Mouse (Mus musculus) thymus, postnatal 25 days (tissue): ENCODE measurements around the gene Mmp9.

Experiments
- DNase-seq: peaks from one replicate; pipeline ENCODE4 v3.0.0; 2022

The Mmp9 gene

DNA sequence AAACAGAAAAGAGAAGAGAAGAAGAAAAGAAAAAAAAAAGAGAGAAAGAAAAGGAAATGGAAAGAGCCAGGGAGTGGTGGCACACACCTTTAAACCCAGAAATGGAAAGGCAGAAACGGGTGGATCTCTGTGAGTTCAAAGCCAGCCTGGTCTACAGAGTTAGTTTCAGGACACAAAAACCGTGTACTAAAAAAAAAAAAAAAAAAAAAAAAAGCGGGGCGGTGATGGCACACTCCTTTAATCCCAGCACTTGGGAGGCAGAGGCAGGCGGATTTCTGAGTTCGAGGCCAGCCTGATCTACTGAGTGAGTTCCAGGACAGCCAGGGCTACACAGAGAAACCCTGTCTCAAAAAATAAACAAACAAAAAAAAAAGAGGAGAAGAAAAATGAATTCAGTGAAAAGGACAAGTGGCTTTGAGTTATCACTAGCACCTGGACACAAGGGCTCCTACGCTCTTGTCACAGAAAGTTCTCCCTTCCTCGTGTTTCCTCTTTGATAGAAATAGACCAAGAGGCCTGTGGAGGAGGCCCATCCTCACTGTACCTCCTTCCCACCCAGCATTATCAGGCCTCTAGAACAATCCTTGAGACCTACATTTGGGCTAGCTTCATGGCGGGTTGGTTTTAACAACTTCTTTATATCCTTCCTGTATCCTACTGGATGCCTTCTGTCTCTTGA, 27.7 kb upstream of the Mmp9 start:
- no peak for DNase-seq

DNA sequence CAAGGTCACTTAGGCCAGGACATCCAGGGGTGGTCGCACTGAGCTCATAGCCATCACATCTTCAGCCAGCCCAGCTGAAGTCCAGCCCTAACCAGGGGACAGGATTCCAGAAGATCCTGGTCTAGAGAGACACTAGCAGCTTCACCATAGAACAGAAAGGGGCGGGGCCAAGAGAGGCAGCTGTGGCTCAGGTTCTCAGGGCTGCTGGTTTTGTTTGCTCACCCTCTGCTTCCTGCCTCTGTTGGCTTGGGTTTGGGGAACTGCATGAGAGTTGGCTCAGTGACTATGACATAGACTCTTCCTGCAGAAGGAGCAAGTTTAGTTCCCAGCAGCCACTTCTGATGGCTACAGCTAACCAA, 27.2 kb upstream of the Mmp9 start:
- DNase-seq = peak; percentile 87

DNA sequence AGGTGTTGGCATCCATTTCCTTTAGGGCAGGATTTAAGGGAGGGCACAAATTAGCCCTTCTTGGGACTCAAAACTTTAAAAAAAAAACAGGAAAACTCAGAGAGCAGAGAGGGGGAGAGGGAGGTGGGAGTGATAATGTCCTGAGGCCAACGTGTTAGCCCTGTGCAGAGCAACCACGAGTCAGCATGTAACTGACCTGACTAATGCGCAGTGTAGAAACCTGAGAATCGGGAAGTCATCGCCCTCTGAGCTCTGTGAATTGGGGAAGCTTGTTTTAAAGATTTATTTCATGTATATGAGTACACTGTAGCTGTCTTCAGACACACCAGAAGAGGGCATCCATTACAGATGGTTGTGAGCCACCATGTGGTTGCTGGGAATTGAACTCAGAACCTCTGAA, 23.8 kb upstream of the Mmp9 start:
- DNase-seq = no peak

DNA sequence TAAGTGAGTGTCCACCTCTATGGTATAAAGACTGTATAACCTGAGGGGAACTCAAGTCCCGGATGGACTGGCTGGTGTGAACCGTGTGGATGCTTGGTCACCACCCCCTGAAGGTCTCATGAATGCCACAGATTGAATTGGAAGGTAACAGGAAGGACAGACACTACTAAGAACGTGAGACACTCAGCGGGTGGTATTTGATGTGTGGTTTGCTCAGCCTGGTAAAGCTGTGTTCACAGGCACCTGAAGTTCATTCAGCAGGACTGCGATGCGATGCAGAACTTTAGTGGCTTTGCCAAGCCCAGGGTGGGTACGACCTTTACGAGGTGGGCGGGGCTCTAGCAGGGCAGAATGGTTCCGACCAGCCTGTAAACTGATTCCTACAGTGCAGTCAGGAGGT, 23.2 kb upstream of the Mmp9 start:
- DNase-seq = no peak

DNA sequence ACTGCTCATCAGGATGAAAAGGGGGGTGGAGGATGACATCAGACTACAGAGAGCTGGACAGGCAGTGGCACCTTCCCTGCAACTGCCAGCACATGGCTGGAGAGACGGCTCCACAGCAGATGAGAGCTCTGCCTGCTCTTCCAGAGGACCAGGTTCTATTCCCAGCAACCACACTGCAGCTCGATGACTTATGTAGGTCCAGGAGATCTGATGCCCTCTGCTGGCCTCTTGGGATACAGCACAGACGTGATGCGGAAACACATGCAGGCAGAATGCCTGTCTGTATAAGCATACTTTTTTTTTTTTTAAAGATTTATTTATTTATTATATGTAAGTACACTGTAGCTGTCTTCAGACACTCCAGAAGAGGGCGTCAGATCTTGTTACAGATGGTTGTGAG, 22.3 kb upstream of the Mmp9 start:
- DNase-seq = peak; percentile 64

DNA sequence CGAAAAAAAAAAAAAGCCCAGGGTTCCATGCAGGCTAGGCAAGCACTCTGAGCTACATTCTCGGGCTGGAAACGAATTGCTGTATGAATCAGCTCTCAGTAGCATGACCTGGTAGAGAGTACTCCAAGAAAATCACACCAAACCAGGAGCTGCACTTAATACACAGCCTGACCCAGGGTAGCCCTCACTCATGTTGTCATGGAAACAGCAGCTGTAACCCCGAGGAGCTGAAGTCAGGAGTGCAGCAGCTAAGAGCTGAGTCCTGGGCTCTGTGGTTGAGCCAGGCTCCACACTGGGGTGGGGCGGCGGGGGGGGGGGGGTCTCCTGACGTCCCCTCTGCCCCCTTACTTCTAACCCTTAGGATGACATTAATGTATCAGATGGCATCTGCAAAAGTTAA, 18.6 kb upstream of the Mmp9 start:
- no peak for DNase-seq

DNA sequence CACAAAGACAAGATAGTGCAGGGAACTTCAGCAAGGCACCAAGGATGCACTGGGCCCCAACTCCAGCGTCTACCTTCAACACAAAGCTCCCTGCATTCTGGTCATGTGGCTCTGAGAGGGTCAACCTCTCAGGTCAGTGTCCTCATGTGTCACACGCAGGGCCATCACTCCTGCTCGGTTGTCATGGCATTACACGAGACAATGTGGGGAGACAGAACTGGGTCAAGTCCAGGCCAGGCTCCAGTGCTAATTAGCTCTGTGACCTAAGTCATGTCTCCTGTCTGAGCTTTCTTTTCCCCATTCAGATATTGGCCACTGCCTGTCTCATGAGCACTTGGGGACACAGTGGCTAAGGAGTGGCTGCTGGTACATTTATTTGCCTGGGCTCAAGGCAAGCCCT, 17.3 kb upstream of the Mmp9 start:
- no peak for DNase-seq

DNA sequence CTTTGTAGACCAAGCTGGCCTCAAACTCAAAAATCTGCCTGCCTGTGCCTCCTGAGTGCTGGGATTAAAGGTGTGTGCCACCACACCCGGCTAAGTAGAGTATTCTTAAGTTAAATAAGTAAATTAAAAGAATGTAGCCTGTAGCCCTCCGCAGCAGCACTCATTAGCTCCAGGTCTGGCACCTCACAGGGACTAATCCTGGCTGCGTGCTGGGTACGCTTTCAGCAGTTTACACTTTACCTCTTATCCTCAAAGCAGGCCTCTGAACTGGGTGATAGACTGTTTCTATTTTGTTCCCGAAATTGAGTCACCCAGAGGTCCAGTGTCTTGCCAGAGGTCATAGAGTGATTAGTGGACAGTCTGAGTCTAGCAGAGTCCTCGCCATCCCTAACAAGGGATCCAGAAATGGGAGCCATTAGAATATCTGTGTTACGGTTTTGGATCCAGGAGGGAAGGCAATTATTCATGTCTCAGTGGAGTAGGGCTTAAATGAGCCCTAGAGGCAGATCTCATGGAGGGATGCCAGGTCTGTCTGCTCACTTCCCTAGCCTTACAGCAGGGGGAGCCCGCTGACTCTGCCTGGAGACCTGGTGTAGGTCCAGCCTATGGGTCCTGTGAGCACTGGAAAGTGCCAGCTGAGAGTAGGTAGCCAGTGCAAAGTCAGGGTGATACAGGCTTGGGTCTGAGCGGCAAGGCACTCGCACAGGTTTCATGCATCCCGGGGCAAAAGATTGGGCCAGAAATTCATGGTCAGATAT, 16.3 kb upstream of the Mmp9 start:
- DNase-seq = peak; percentile 87

DNA sequence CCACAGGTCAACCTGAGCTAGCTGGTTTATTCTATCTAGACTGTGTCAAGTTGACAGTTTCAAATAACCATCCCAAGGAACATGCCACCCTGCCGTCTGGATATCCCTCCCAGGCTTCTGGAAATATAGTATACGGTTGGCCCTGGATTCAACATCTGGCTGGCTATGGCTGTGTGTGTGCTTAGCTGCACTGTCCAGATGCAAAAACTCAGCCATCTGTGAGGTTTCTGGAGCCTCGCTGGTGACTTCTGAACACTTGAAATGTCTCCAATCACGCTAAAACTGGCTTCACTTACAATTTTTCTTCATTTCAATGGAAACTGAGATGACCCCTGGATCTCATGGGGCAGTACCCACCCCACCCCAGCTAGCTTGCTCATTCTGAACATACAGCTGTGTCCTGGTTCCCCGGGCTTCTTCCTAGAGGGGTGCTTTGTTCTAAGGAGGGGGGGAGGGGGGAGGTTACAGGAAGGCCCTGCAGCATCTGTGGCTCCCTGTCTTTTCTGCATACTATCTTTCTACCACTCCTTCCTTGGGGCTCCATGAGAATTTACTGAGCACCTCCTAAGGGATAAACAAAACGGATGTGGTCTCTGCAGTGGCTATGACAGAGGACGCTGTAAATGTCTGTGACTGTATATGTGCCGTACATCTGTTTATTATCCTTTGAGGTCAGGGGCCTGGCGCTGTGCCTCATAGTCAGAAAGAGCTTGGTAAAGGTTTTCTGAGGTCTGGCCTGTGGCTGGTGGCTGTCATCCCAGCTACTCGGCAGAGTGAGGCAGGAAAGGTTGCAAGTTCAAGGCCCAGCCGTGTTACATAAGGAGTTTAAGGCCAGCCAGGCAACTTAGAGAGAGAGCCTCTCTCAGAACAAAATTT, 9.6 kb upstream of the Mmp9 start:
- DNase-seq = no peak

DNA sequence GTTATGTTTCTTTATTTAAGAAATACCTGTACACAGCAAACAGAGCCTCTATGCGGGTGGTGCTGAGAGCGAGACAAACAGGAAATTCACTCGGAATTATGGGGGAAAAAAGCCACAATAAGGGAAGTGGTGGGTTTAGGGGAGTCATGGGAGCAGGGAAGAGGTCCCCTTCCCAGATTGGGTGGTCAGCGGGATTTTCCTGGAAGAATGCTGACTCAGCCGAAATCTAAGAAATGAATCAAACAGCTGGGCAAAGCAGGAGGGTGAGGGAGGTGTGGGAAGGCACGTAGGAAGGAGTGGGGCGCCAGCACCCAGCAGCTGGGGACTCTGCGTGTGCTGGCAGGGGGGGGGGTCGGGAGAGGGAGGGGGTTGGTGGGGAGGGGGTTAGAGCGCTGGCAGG, 7.0 kb upstream of the Mmp9 start:
- DNase-seq = no peak

DNA sequence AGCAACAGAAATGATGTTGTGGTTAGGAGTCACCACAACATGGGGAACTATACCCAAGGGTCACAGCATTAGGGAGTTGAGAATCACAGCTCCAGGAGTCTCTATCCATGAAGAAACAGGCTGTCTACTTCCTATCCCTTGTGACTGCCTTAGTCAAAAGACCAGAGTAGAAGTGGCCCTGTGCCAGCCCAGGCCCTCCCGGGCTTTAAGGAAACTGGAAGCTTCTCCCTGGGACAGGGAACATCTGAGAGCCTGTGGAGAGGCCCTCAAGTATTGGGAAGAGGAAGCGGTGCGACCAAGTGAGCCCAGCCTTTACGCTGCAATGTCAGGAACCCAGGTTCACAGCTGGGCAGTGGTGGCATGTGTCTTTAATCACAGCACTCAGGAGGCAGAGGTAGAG, 4.6 kb upstream of the Mmp9 start:
- DNase-seq = no peak

DNA sequence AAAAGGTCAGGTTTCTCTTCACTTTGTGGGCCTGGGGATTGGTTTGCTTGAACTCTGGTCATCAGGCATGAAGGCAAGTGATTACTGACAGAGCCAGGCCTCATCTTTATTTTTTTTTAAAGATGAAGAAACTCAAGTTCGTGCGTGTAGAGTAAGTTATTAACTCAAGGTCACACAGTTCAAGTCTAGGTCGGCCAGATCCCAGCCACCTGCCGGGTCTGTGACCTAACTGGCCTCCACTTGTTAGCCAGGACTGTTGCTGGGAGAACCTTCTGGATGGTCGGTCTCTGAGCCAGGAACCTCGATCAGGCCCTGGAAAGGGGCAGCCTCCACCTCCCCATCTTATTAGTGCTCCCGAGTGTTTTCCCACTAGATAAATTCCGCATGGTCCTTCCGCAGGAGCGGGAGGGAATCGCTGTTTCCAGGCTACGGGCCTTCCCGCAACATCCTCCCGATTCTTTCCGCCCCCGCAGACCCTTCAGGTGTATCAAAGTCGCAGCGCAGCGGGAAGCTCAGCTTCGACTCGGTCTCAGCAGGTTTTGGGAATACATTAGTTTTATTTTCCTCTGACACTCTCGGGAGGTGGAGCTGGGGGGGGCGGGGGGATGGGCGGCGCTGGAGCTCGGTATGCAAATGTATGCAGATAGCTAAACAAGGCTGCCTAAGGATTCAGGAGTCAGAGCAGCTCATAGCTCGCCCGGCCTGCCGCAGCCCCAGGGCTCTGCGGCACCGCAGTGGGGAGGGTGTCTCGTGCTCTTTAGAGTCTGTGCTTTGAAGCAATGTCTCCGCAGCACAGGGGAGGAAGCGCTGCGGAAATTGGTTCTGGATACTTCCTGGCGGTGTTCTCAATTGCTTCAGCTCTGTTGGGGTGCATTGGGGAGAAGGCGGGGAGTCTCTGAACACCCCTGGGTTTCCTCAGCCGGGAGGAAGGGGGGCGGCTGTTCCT, 2.2 kb upstream of the Mmp9 start:
- peak; percentile 74 for DNase-seq

DNA sequence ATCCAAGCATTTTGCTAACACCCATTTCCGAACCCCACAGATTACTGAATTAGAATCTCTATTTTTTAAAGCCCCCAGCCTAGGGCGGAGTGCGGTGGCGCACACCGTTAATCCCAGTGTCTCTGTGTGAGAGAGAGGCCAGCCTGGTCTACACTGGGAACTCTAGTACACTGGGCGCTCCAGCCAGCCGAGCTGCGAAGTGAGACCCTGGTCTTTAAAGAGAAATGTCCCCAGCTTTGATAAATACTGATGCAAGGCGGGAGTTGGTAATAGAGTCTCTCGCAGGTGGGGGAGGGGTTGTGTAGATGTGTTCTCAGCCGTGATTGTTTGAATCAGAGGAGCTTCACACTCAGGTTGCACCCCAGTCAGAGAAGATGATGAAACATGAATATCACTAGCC, 1.5 kb upstream of the Mmp9 start:
- DNase-seq = no peak

DNA sequence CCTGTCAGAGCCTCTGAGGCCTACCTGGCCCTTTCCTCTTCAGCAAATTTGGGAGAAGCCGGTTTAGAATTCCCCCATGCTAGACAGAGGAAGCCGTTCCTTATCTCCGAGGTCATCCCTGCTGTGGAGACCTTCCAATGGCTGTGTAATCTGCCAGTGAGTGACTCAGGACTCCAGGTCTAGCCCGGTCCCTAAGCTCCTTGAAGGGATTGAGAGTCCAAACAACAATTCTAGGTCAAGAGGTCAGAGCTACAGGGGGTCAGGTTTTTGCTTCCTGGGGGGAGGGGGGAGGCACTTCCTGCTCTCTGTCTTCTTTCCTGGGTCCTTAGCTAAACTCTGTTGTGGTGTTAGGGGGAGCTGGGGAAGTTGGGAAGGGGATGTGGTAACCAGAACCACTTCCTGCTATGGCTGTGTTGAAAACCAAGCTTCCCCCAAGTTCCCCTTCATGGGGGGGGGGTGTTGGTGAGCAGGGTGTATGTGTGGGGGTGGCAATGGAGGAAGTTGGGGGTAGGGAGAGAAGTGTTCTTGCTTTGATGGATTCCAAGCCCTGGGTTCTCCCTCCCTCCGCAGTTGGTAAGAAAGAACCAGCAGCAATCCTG, 2.2 kb downstream of the Mmp9 start:
- DNase-seq = peak; percentile 75

DNA sequence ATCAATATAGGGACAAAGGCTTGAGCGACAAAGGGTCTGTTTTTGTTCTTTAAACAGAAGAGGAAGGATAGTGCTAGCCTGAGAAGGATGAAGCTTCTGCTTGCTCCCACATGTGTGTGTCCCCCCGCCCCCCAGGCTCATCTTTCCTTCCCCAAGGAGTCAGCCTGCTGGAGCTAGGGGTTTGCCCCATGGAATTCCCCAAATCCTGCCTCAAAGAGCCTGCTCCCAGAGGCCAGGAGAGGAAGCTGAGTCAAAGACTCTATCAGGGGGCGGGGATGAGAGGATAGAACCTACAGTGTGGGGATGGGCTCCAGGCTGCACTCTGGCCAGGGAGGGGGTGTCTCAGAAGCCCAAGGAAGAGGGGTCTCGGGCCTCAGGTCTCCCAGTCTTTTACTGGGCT, 6.9 kb downstream of the Mmp9 start:
- no peak for DNase-seq

DNA sequence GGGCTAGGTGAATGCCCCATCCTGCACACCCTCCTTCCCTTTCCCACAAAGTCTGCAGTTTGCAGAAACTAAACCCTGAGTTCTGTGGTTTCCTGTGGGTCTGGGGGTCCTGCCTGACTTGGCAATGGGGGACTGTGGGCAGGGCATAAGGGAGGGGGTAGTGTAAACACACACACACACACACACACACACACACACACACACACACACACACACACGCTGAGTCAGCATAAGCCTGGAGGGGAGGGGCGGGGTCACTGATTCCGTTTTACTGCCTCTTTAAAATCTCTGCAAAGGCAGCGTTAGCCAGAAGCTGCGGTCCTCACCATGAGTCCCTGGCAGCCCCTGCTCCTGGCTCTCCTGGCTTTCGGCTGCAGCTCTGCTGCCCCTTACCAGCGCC, 7.3 kb downstream of the Mmp9 start:
- no peak for DNase-seq

DNA sequence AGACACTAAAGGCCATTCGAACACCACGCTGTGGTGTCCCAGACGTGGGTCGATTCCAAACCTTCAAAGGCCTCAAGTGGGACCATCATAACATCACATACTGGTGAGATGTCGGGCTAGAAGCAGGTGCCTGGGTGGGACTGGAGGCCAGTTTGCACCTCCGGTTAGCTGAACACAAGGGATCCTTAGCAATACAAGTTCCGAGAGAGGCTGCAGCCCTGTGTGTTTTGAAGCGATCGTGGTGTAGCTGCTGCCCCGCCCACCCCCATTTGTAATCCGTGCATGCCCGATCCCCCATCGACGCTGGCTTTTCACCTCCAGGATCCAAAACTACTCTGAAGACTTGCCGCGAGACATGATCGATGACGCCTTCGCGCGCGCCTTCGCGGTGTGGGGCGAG, 8.4 kb downstream of the Mmp9 start:
- DNase-seq = no peak

DNA sequence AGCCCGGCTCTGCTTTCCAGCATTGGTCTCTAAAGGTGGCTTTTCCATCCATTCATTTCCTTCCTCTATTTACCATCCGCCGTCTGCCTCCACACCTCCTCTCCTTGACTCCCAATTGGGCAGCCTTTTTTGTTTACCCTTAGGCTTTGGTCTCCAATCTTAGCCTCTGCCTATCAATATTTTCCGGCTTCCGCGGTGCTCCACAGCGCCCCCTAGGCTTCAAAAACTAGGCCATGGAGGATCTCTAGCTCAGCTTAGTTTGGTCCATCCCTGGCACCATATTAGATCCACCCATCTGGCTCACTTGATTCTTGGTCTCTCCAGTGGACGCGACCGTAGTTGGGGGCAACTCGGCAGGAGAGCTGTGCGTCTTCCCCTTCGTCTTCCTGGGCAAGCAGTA, 9.9 kb downstream of the Mmp9 start:
- no peak for DNase-seq

DNA sequence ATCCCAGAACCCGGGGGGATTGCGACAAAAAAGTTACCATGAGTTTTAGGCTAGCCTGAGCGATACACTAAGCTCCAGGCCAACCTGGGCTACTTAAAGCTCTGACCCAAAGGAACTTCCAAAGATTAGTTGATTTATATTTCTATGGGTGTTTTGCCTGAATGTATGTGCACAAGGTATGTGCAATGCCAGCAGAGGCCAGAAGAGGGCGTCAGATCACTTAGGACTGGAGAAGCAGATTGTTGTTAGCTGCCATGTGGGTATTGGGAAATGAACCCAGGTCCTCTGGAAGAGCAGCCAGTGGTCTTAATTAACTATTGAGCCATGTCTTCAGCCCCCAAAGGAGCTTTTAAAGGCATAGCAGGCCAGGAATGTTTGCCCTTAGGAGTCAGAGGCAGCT, 11.2 kb downstream of the Mmp9 start:
- DNase-seq = no peak

DNA sequence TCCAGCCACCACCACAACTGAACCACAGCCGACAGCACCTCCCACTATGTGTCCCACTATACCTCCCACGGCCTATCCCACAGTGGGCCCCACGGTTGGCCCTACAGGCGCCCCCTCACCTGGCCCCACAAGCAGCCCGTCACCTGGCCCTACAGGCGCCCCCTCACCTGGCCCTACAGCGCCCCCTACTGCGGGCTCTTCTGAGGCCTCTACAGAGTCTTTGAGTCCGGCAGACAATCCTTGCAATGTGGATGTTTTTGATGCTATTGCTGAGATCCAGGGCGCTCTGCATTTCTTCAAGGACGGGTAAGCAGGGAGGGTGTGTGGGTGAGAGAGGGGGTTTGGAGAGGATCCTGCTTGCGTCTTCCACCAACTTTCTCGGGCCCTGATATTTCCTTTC, 11.9 kb downstream of the Mmp9 start:
- no peak for DNase-seq

DNA sequence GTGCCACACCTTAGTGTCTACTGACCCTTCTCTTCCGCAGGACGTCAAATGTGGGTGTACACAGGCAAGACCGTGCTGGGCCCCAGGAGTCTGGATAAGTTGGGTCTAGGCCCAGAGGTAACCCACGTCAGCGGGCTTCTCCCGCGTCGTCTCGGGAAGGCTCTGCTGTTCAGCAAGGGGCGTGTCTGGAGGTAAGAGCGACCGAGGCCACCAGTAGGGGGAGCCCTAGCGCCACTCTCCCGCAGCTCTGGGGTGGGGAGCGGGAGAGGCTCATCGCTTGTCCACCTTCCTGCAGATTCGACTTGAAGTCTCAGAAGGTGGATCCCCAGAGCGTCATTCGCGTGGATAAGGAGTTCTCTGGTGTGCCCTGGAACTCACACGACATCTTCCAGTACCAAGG, 12.6 kb downstream of the Mmp9 start:
- peak; percentile 79 for DNase-seq

DNA sequence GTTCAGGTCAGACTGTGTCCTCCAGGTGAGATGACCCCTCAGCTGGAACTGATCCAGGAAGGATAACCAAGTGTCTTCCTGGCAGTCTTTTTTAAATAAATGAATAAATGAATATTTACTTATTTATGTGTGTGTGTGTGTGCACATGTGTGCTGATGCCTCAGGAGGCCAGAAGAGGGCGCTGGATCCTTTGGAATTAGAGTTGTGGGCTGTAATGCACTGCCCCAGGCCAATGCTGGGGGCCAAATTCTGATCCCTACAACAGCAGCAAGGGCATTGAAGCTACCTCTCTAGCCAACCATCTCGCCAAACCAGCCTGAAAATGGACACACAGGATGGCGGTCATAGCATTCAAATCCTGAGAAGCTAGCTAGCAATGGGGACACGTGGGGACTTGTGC, 15.1 kb downstream of the Mmp9 start:
- no peak for DNase-seq
